Mouse (Mus musculus) heart, embryonic 15.5 days (tissue): ENCODE results near the gene Rab6a. TPM values are rescaled to one million over a fixed set of nuclear protein-coding genes. Genes with fewer than 3 reads are reported as not detected.
A peak's percentile ranks its signal among the peaks of the same experiment; 100 is the strongest.

Experiments
- ATAC-seq: fragments of 200-750 bp; cut with Nextera tagmentation; replicated peaks from 2 replicates; pipeline ENCODE4 v1.8.0; 2017; ENCODE audit warnings: low read depth, moderate TSS enrichment; ENCODE audit not compliant: insufficient number of reproducible peaks, insufficient read depth, low FRiP score
- H3K27ac ChIP-seq: fragments of 300-500 bp; sonication (generic); 2 replicates; pipeline ENCODE4 v1.5.1; 2015; ENCODE audit warnings: mild to moderate bottlenecking, inconsistent platforms
- H3K27me3 ChIP-seq: fragments of 300-500 bp; sonication (generic); 2 replicates; pipeline ENCODE4 v1.6.1; 2015; ENCODE audit warnings: inconsistent platforms
- H3K36me3 ChIP-seq: fragments of 300-500 bp; sonication (generic); 2 replicates; pipeline ENCODE4 v1.6.1; 2015; ENCODE audit warnings: mild to moderate bottlenecking, inconsistent platforms
- H3K4me1 ChIP-seq: fragments of 300-500 bp; sonication (generic); replicated peaks from 2 replicates; pipeline ENCODE4 v1.6.1; 2015; ENCODE audit warnings: inconsistent platforms
- H3K4me2 ChIP-seq: fragments of 300-500 bp; sonication (generic); 2 replicates; pipeline ENCODE4 v1.6.1; 2015; ENCODE audit warnings: inconsistent platforms, mild to moderate bottlenecking, moderate library complexity
- H3K4me3 ChIP-seq: fragments of 300-500 bp; sonication (generic); 2 replicates; pipeline ENCODE4 v1.5.1; 2015; ENCODE audit warnings: mild to moderate bottlenecking, inconsistent platforms
- H3K9ac ChIP-seq: fragments of 300-500 bp; sonication (generic); 2 replicates; pipeline ENCODE4 v1.6.1; 2015; ENCODE audit warnings: mild to moderate bottlenecking, inconsistent platforms
- H3K9me3 ChIP-seq: fragments of 300-500 bp; sonication (generic); replicated peaks from 2 replicates; pipeline ENCODE4 v1.6.1; 2016; ENCODE audit warnings: inconsistent platforms
- WGBS: fragments of 180-500 bp; shearing (Covaris S2); methylation state at CpG from one replicate; pipeline ENCODE4 v1.1.7; 2015; ENCODE audit warnings: mixed read lengths; 5-methylcytosine and 5-hydroxymethylcytosine counted together
- polyA plus RNA-seq: library from polyadenylated mRNA; unstranded; fragments of >200 nt; fragmentation: Nextera tagmentation; extraction: Ambion mirVana; gene quantifications from 2 replicates; pipeline ENCODE4 v1.2.1, GENCODE M21; 2015

The Rab6a gene
- polyA plus RNA-seq, 1 experiment from 2014 or later: 85.5 TPM

- Histone ChIP-seq H3K9ac (peak overlapping the region; percentile 77), H3K4me2 (peak overlapping the region; percentile 79), H3K27me3 (no peaks in the 10 kb centered on the region), H3K4me3 (peak overlapping the region; percentile 66), H3K36me3 (peaks cover 3% of the 10 kb centered on the region; the same call in 1 of the 2 replicates), H3K27ac (peak overlapping the region; percentile 92), H3K9me3 (no peaks in the 10 kb centered on the region), H3K4me1 (peaks cover 12% of the 10 kb centered on the region)
- WGBS: 1% methylated on average over 31 of the region's 31 CpGs
- ATAC-seq: peak; percentile 87
These were observed 24.4 kb upstream of the Rab6a start for GRCm38 (mm10) chr7:100582727-100583236.

- no peak for ATAC-seq
- Histone ChIP-seq H3K36me3 (no peaks in the 10 kb centered on the region), H3K4me2 (no peak overlapping the region), H3K4me3 (no peak overlapping the region), H3K27me3 (no peaks in the 10 kb centered on the region), H3K9me3 (no peaks in the 10 kb centered on the region), H3K9ac (no peak overlapping the region), H3K4me1 (peaks cover 2% of the 10 kb centered on the region; the same call in 1 of the 2 replicates), H3K27ac (peak overlapping the region; percentile 27; the same call in 1 of the 2 replicates)
- 63% methylated on average over 1 of the region's 1 CpGs for WGBS
These were observed 17.4 kb upstream of the Rab6a start for GRCm38 (mm10) chr7:100589816-100590215.

GRCm38 (mm10) chr7:100590504-100590844 lies 16.7 kb upstream of the Rab6a start:
- Histone ChIP-seq H3K9ac (peak overlapping the region; percentile 65), H3K27ac (peak overlapping the region; percentile 95), H3K9me3 (no peaks in the 10 kb centered on the region), H3K27me3 (no peaks in the 10 kb centered on the region), H3K4me3 (peak overlapping the region; percentile 64), H3K36me3 (no peaks in the 10 kb centered on the region), H3K4me1 (peaks cover 2% of the 10 kb centered on the region; the same call in 1 of the 2 replicates), H3K4me2 (peak overlapping the region; percentile 63)
- ATAC-seq: no peak
- WGBS: 44% methylated on average over 7 of the region's 7 CpGs

GRCm38 (mm10) chr7:100590845-100591521 lies 16.2 kb upstream of the Rab6a start:
- H3K36me3 ChIP-seq: no peaks in the 10 kb centered on the region
- 0% methylated on average over 18 of the region's 20 CpGs for WGBS
- ATAC-seq: peak; percentile 96

GRCm38 (mm10) chr7:100591522-100591852 lies 15.7 kb upstream of the Rab6a start:
- Histone ChIP-seq H3K27me3 (no peaks in the 10 kb centered on the region), H3K9me3 (no peaks in the 10 kb centered on the region), H3K36me3 (no peaks in the 10 kb centered on the region), H3K4me2 (peak overlapping the region; percentile 63), H3K4me3 (peak overlapping the region; percentile 64), H3K4me1 (peaks cover 2% of the 10 kb centered on the region; the same call in 1 of the 2 replicates), H3K9ac (peak overlapping the region; percentile 65), H3K27ac (peak overlapping the region; percentile 95)
- ATAC-seq: no peak
- WGBS: 6% methylated on average over 2 of the region's 2 CpGs

More at GRCm38 (mm10) chr7:100590845-100591521, 16.2 kb upstream of the Rab6a start:
- Histone ChIP-seq H3K27ac (peak overlapping the region; percentile 95), H3K4me3 (peak overlapping the region; percentile 64), H3K9ac (peak overlapping the region; percentile 65), H3K9me3 (no peaks in the 10 kb centered on the region), H3K4me2 (peak overlapping the region; percentile 63), H3K4me1 (peaks cover 2% of the 10 kb centered on the region; the same call in 1 of the 2 replicates), H3K27me3 (no peaks in the 10 kb centered on the region)

- Histone ChIP-seq H3K9ac (no peak overlapping the region), H3K9me3 (no peaks in the 10 kb centered on the region), H3K27me3 (no peaks in the 10 kb centered on the region), H3K27ac (no peak overlapping the region), H3K4me3 (no peak overlapping the region), H3K36me3 (no peaks in the 10 kb centered on the region), H3K4me2 (no peak overlapping the region), H3K4me1 (peaks cover 2% of the 10 kb centered on the region; the same call in 1 of the 2 replicates)
- no peak for ATAC-seq
These were observed 13.9 kb upstream of the Rab6a start for GRCm38 (mm10) chr7:100593349-100593748.

DNA sequence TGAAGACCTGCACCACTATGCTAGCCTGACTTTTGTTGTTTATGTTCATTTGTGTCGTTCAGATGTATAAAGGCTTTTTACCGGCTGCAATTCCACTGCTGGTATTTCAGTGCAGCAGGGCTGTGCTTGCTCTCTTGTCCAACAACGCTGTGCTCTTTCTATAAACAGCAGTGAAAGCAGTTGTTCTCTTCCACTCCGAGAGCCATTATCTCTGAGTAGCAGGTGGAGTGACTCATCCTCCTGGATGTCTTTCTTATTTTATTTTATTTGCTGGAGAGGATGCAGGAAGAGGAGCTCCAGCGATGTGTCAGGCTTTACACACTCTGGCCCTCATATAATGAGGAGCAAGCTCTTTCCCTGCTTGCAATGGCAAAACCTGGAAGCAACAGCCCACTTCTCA lies 7.0 kb upstream of the Rab6a start:
- ATAC-seq: no peak
- Histone ChIP-seq H3K4me3 (no peak overlapping the region), H3K4me2 (no peak overlapping the region), H3K4me1 (no peaks in the 10 kb centered on the region), H3K36me3 (no peaks in the 10 kb centered on the region), H3K9ac (no peak overlapping the region), H3K27me3 (no peaks in the 10 kb centered on the region), H3K9me3 (no peaks in the 10 kb centered on the region), H3K27ac (no peak overlapping the region)
- WGBS: 56% methylated on average over 5 of the region's 5 CpGs

DNA sequence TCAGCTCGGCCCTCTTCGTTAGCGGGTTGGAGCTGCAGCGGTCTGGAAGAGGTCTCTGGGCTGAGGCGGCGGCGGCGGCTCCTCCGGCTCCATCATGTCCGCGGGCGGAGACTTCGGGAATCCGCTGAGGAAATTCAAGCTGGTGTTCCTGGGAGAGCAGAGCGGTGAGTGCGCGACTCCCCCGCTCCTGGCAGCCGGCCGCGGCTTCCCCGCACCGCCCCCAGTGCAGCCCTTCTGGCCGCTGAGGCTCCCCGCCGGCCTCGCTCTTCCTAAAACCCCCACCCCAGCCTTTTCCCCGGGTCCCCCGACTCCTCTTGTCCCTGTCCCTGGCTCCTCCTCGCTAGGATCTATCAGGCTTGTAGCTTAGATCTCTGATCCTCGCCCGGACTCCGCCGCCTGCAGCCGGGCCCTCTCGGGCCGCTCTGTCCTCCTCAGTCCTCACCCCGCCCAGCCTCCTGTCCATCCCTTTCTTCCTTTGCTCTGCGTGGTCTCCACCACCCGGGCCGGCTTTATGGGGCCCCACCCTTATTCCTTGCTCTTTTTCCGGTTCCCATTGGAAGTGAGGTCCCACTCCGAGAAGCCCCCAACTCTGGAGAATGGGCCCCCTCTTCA lies 1.0 kb downstream of the Rab6a start, which contains the start of gene Mrpl48:
Mrpl48 (minus strand) TSS at position 172 of the 612 bp plus-strand sequence.
- ATAC-seq: peak; percentile 21; the same call in 1 of the 2 replicates
- Histone ChIP-seq H3K4me2 (peak within 1 kb of the TSS; percentile 84), H3K9me3 (no peaks in the 10 kb centered on the region), H3K36me3 (no peaks in the 10 kb centered on the region), H3K27me3 (no peaks in the 10 kb centered on the region), H3K27ac (peak within 1 kb of the TSS; percentile 98), H3K4me1 (peaks cover 12% of the 10 kb centered on the region), H3K4me3 (peak within 1 kb of the TSS; percentile 99), H3K9ac (peak within 1 kb of the TSS; percentile 95)
- under 1% methylated on average over 43 of the region's 43 CpGs for WGBS

DNA sequence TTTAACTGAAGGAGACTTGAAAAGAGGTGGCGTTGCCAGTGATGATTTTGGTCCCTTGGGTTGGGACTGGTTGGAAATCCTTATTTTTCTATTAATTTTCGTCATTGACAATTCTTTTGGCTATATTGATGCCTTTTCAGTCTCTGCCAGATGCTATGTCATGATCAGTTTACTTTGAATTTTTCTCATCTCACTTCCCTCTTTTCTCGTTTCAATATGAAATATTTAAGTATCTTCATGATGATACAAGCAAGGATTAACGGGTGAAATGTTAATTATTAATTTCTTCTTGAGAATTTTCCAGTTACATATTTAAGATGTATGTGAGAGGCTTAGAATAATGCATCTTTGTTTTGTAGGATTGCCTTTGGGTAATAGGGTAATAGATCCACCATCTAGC lies 1.7 kb downstream of the Rab6a start:
- H3K9me3 ChIP-seq: no peaks in the 10 kb centered on the region
- H3K4me2 ChIP-seq: peak overlapping the region; percentile 83
- H3K9ac ChIP-seq: peak overlapping the region; percentile 95
- no peaks in the 10 kb centered on the region for H3K36me3 ChIP-seq
- H3K4me1 ChIP-seq: peaks cover 12% of the 10 kb centered on the region
- WGBS: 14% methylated on average over 4 of the region's 4 CpGs
- ATAC-seq: no peak
- H3K4me3 ChIP-seq: peak overlapping the region; percentile 99
- H3K27ac ChIP-seq: peak overlapping the region; percentile 98
- no peaks in the 10 kb centered on the region for H3K27me3 ChIP-seq

GRCm38 (mm10) chr7:100616121-100616857 lies 9.1 kb downstream of the Rab6a start:
- Histone ChIP-seq H3K4me2 (no peak overlapping the region), H3K4me3 (no peak overlapping the region), H3K9ac (no peak overlapping the region), H3K27me3 (no peaks in the 10 kb centered on the region), H3K4me1 (peaks cover 5% of the 10 kb centered on the region; the same call in 1 of the 2 replicates), H3K27ac (no peak overlapping the region), H3K9me3 (no peaks in the 10 kb centered on the region), H3K36me3 (no peaks in the 10 kb centered on the region)
- ATAC-seq: no peak
- WGBS: 82% methylated on average over 4 of the region's 4 CpGs

DNA sequence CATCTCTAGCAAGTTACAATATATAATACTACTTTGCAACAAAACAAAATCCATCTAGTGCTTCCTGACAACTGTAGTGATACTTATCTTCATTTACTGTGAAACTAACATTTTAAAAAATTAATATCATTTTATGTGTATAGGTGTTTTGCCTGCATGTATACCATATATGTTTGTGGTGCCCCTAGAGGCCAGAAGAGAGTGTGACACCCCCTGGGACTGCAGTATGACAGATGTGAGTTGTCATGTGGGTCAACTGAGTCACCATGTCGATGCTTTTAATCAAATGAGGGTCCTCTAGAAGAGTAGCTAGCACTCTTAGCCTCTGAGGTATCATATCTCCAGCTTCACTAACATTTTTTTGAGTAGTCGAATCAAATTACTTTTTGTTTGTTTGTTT lies 15.1 kb downstream of the Rab6a start:
- Histone ChIP-seq H3K9ac (no peak overlapping the region), H3K27me3 (no peaks in the 10 kb centered on the region), H3K36me3 (peaks cover 3% of the 10 kb centered on the region; the same call in 1 of the 2 replicates), H3K4me1 (no peaks in the 10 kb centered on the region), H3K27ac (no peak overlapping the region), H3K4me2 (no peak overlapping the region), H3K9me3 (no peaks in the 10 kb centered on the region), H3K4me3 (no peak overlapping the region)
- WGBS: 70% methylated on average over 2 of the region's 2 CpGs
- ATAC-seq: no peak
